Mouse (Mus musculus): Measurements from ENCODE around the gene Aldh5a1.

GRCm38 (mm10) chr13:24920333-24920977 is 17.0 kb downstream of the Aldh5a1 start:
- TF ChIP-seq POLR2A (IDR thresholded peaks at IDR 0.05; ENCODE audit: low read depth, low read length), result no peak
- peak; percentile 60; the same call in 1 of the 2 replicates for TF ChIP-seq CTCF (IDR thresholded peaks at IDR 0.05; ENCODE audit: extremely low read depth, insufficient read depth, insufficient read length, insufficient replicate concordance)

Data from spleen, adult 2 months (tissue).